Mouse (Mus musculus): ENCODE measurements at regions not wholly inside any gene's neighbourhood (a gene's known extent, or its start where the extent isn't known, plus 50 kb on each side); places are given as distances from the start of the nearest gene placed in this dataset.

- no peak overlapping the region for H3K4me3 ChIP-seq (ENCODE audit: extremely low read depth, insufficient read depth, insufficient read length)
- peak; percentile 34 to 40 for DNase-seq (ENCODE audit: low read depth in 1 of 2, low spot score in 2 of 2)
These were observed 96.2 kb upstream of the Eef2kmt start for GRCm38 (mm10) chr16:5351890-5352571.

GRCm38 (mm10) chr16:5347151-5347550 lies 91.4 kb upstream of the Eef2kmt start:
- Histone ChIP-seq H3K27ac (ENCODE audit: insufficient read depth, low read length) (no peak overlapping the region), H3K4me1 (ENCODE audit: control insufficient read depth, insufficient read depth, insufficient read length) (no peaks in the 10 kb centered on the region), H3K27me3 (ENCODE audit: control insufficient read depth, insufficient read depth, low read length) (no peaks in the 10 kb centered on the region), H3K36me3 (ENCODE audit: control insufficient read depth, insufficient read depth, low read length) (no peaks in the 10 kb centered on the region), H3K4me3 (ENCODE audit: extremely low read depth, insufficient read depth, insufficient read length) (no peak overlapping the region)
- TF ChIP-seq POLR2A (IDR thresholded peaks at IDR 0.05; ENCODE audit: low read depth, low read length) (no peak), CTCF (IDR thresholded peaks at IDR 0.05; ENCODE audit: extremely low read depth, insufficient read depth, insufficient read length, insufficient replicate concordance) (no peak)
- 86% methylated on average over 5 of the region's 5 CpGs for WGBS
- DNase-seq (ENCODE audit: low read depth in 1 of 2, low spot score in 2 of 2) = no peak

More at GRCm38 (mm10) chr16:5351890-5352571, 96.2 kb upstream of the Eef2kmt start:
- WGBS = 4% methylated on average over 18 of the region's 18 CpGs
- no peaks in the 10 kb centered on the region for H3K4me1 ChIP-seq (ENCODE audit: control insufficient read depth, insufficient read depth, insufficient read length)
- no peaks in the 10 kb centered on the region for H3K36me3 ChIP-seq (ENCODE audit: control insufficient read depth, insufficient read depth, low read length)
- H3K27me3 ChIP-seq (ENCODE audit: control insufficient read depth, insufficient read depth, low read length) = no peaks in the 10 kb centered on the region
- TF ChIP-seq POLR2A (IDR thresholded peaks at IDR 0.05; ENCODE audit: low read depth, low read length) (no peak), CTCF (IDR thresholded peaks at IDR 0.05; ENCODE audit: extremely low read depth, insufficient read depth, insufficient read length, insufficient replicate concordance) (no peak)
- H3K27ac ChIP-seq (ENCODE audit: insufficient read depth, low read length) = no peak overlapping the region

GRCm38 (mm10) chr16:5342326-5342725 lies 86.5 kb upstream of the Eef2kmt start:
- no peak for DNase-seq (ENCODE audit: low read depth in 1 of 2, low spot score in 2 of 2)
- 63% methylated on average over 6 of the region's 6 CpGs for WGBS
- no peaks in the 10 kb centered on the region for H3K36me3 ChIP-seq (ENCODE audit: control insufficient read depth, insufficient read depth, low read length)
- no peak overlapping the region for H3K4me3 ChIP-seq (ENCODE audit: extremely low read depth, insufficient read depth, insufficient read length)
- H3K27me3 ChIP-seq (ENCODE audit: control insufficient read depth, insufficient read depth, low read length) = no peaks in the 10 kb centered on the region
- H3K4me1 ChIP-seq (ENCODE audit: control insufficient read depth, insufficient read depth, insufficient read length) = no peaks in the 10 kb centered on the region
- TF ChIP-seq CTCF (IDR thresholded peaks at IDR 0.05; ENCODE audit: extremely low read depth, insufficient read depth, insufficient read length, insufficient replicate concordance) (no peak), POLR2A (IDR thresholded peaks at IDR 0.05; ENCODE audit: low read depth, low read length) (no peak)
- H3K27ac ChIP-seq (ENCODE audit: insufficient read depth, low read length) = no peak overlapping the region

- H3K27me3 ChIP-seq (ENCODE audit: control insufficient read depth, insufficient read depth, low read length) = peaks cover under 1% of the 10 kb centered on the region; the same call in 1 of the 2 replicates
- no peak for DNase-seq (ENCODE audit: low read depth in 1 of 2, low spot score in 2 of 2)
- no peaks in the 10 kb centered on the region for H3K36me3 ChIP-seq (ENCODE audit: control insufficient read depth, insufficient read depth, low read length)
- TF ChIP-seq POLR2A (IDR thresholded peaks at IDR 0.05; ENCODE audit: low read depth, low read length) = no peak
- TF ChIP-seq CTCF (IDR thresholded peaks at IDR 0.05; ENCODE audit: extremely low read depth, insufficient read depth, insufficient read length, insufficient replicate concordance) = no peak
- H3K27ac ChIP-seq (ENCODE audit: insufficient read depth, low read length) = no peak overlapping the region
- no peaks in the 10 kb centered on the region for H3K4me1 ChIP-seq (ENCODE audit: control insufficient read depth, insufficient read depth, insufficient read length)
- WGBS = 84% methylated on average over 1 of the region's 1 CpGs
- H3K4me3 ChIP-seq (ENCODE audit: extremely low read depth, insufficient read depth, insufficient read length) = no peak overlapping the region
These were observed 60.5 kb upstream of the Eef2kmt start for GRCm38 (mm10) chr16:5316271-5316670.

GRCm38 (mm10) chr16:5313261-5313660 lies 57.5 kb upstream of the Eef2kmt start:
- 79% methylated on average over 6 of the region's 6 CpGs for WGBS

GRCm38 (mm10) chr16:5311456-5311855 lies 55.7 kb upstream of the Eef2kmt start:
- Histone ChIP-seq H3K27ac (ENCODE audit: insufficient read depth, low read length) (no peak overlapping the region), H3K4me3 (ENCODE audit: extremely low read depth, insufficient read depth, insufficient read length) (no peak overlapping the region), H3K27me3 (ENCODE audit: control insufficient read depth, insufficient read depth, low read length) (0 out of 2 replicates have a peak, but pooled peaks cover 5% of the 10 kb centered on the region), H3K4me1 (ENCODE audit: control insufficient read depth, insufficient read depth, insufficient read length) (0 out of 2 replicates have a peak, but pooled peaks cover 4% of the 10 kb centered on the region), H3K36me3 (ENCODE audit: control insufficient read depth, insufficient read depth, low read length) (no peaks in the 10 kb centered on the region)
- TF ChIP-seq CTCF (IDR thresholded peaks at IDR 0.05; ENCODE audit: extremely low read depth, insufficient read depth, insufficient read length, insufficient replicate concordance) (no peak), POLR2A (IDR thresholded peaks at IDR 0.05; ENCODE audit: low read depth, low read length) (no peak)
- 90% methylated on average over 9 of the region's 9 CpGs for WGBS
- DNase-seq (ENCODE audit: low read depth in 1 of 2, low spot score in 2 of 2) = no peak

More at GRCm38 (mm10) chr16:5313261-5313660, 57.5 kb upstream of the Eef2kmt start:
- no peaks in the 10 kb centered on the region for H3K4me1 ChIP-seq (ENCODE audit: control insufficient read depth, insufficient read depth, insufficient read length)
- no peak overlapping the region for H3K27ac ChIP-seq (ENCODE audit: insufficient read depth, low read length)
- TF ChIP-seq POLR2A (IDR thresholded peaks at IDR 0.05; ENCODE audit: low read depth, low read length) = no peak
- TF ChIP-seq CTCF (IDR thresholded peaks at IDR 0.05; ENCODE audit: extremely low read depth, insufficient read depth, insufficient read length, insufficient replicate concordance) = no peak
- H3K4me3 ChIP-seq (ENCODE audit: extremely low read depth, insufficient read depth, insufficient read length) = no peak overlapping the region
- H3K36me3 ChIP-seq (ENCODE audit: control insufficient read depth, insufficient read depth, low read length) = no peaks in the 10 kb centered on the region
- no peaks in the 10 kb centered on the region for H3K27me3 ChIP-seq (ENCODE audit: control insufficient read depth, insufficient read depth, low read length)
- DNase-seq (ENCODE audit: low read depth in 1 of 2, low spot score in 2 of 2) = no peak

- H3K36me3 ChIP-seq (ENCODE audit: control insufficient read depth, insufficient read depth, low read length) = no peaks in the 10 kb centered on the region
- TF ChIP-seq CTCF (IDR thresholded peaks at IDR 0.05; ENCODE audit: extremely low read depth, insufficient read depth, insufficient read length, insufficient replicate concordance) (no peak), POLR2A (IDR thresholded peaks at IDR 0.05; ENCODE audit: low read depth, low read length) (no peak)
- H3K4me3 ChIP-seq (ENCODE audit: extremely low read depth, insufficient read depth, insufficient read length) = no peak overlapping the region
- 0 out of 2 replicates have a peak, but pooled peaks cover 4% of the 10 kb centered on the region for H3K4me1 ChIP-seq (ENCODE audit: control insufficient read depth, insufficient read depth, insufficient read length)
- DNase-seq (ENCODE audit: low read depth in 1 of 2, low spot score in 2 of 2) = no peak
- H3K27ac ChIP-seq (ENCODE audit: insufficient read depth, low read length) = no peak overlapping the region
- WGBS = 86% methylated on average over 10 of the region's 10 CpGs
- 0 out of 2 replicates have a peak, but pooled peaks cover 5% of the 10 kb centered on the region for H3K27me3 ChIP-seq (ENCODE audit: control insufficient read depth, insufficient read depth, low read length)
These were observed 55.0 kb upstream of the Eef2kmt start for GRCm38 (mm10) chr16:5310736-5311135.

Data from spleen, adult 2 months (tissue).